Mouse (Mus musculus): ENCODE results near the gene Gm47959. TPM values are rescaled to one million over a fixed set of nuclear protein-coding genes. Genes with fewer than 3 reads are reported as not detected.

Gene Gm47959
- polyA plus RNA-seq, 1 experiment = not detected

GRCm38 (mm10) chr1:82987530-82988198 lies 12.7 kb upstream of the Gm47959 start:
- no peak overlapping the region for H3K27ac ChIP-seq (ENCODE audit: insufficient read depth, low read length)
- no peak overlapping the region for H3K4me3 ChIP-seq (ENCODE audit: insufficient read depth, low read length)
- H3K4me1 ChIP-seq (ENCODE audit: control insufficient read depth, insufficient read depth, low read length) = no peaks in the 10 kb centered on the region
- TF ChIP-seq POLR2A (IDR thresholded peaks at IDR 0.05; ENCODE audit: low read depth, low read length) (no peak), CTCF (IDR thresholded peaks at IDR 0.05; ENCODE audit: borderline replicate concordance, insufficient read depth, low read length) (no peak)

GRCm38 (mm10) chr1:82991062-82991461 lies 9.3 kb upstream of the Gm47959 start:
- Histone ChIP-seq H3K4me3 (ENCODE audit: insufficient read depth, low read length) (no peak overlapping the region), H3K27ac (ENCODE audit: insufficient read depth, low read length) (no peak overlapping the region), H3K4me1 (ENCODE audit: control insufficient read depth, insufficient read depth, low read length) (no peaks in the 10 kb centered on the region)
- TF ChIP-seq CTCF (IDR thresholded peaks at IDR 0.05; ENCODE audit: borderline replicate concordance, insufficient read depth, low read length) (no peak), POLR2A (IDR thresholded peaks at IDR 0.05; ENCODE audit: low read depth, low read length) (no peak)

DNA sequence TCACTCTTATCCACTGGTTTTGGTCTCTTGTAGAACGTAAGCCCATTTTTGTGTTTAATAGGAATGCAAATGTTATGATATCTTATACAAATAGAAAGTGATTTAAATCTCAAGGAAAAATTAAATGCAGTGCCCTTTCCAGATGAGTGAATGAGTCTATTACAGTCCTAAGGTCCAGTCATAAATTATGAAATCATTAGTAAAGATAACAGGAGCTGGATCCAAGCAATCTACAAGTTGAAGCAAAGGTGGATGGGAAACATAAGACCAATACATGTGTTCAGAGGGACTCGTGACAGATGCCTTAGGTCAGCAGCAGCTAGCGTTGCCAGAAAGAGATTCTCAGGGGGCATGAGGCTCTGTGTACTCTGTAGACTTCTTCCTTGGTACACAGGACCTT lies 8.8 kb upstream of the Gm47959 start:
- TF ChIP-seq CTCF (IDR thresholded peaks at IDR 0.05; ENCODE audit: borderline replicate concordance, insufficient read depth, low read length) (no peak), POLR2A (IDR thresholded peaks at IDR 0.05; ENCODE audit: low read depth, low read length) (no peak)
- Histone ChIP-seq H3K4me1 (ENCODE audit: control insufficient read depth, insufficient read depth, low read length) (no peaks in the 10 kb centered on the region), H3K4me3 (ENCODE audit: insufficient read depth, low read length) (no peak overlapping the region), H3K27ac (ENCODE audit: insufficient read depth, low read length) (no peak overlapping the region)

- Histone ChIP-seq H3K4me3 (ENCODE audit: insufficient read depth, low read length) (no peak overlapping the region), H3K27ac (ENCODE audit: insufficient read depth, low read length) (no peak overlapping the region), H3K4me1 (ENCODE audit: control insufficient read depth, insufficient read depth, low read length) (no peaks in the 10 kb centered on the region)
- TF ChIP-seq CTCF (IDR thresholded peaks at IDR 0.05; ENCODE audit: borderline replicate concordance, insufficient read depth, low read length) (no peak), POLR2A (IDR thresholded peaks at IDR 0.05; ENCODE audit: low read depth, low read length) (no peak)
These were observed 8.3 kb upstream of the Gm47959 start for GRCm38 (mm10) chr1:82992093-82992492.

GRCm38 (mm10) chr1:82993947-82994346 lies 6.4 kb upstream of the Gm47959 start:
- TF ChIP-seq CTCF (IDR thresholded peaks at IDR 0.05; ENCODE audit: borderline replicate concordance, insufficient read depth, low read length) = no peak
- TF ChIP-seq POLR2A (IDR thresholded peaks at IDR 0.05; ENCODE audit: low read depth, low read length) = no peak
- Histone ChIP-seq H3K4me3 (ENCODE audit: insufficient read depth, low read length) (no peak overlapping the region), H3K4me1 (ENCODE audit: control insufficient read depth, insufficient read depth, low read length) (no peaks in the 10 kb centered on the region), H3K27ac (ENCODE audit: insufficient read depth, low read length) (no peak overlapping the region)

DNA sequence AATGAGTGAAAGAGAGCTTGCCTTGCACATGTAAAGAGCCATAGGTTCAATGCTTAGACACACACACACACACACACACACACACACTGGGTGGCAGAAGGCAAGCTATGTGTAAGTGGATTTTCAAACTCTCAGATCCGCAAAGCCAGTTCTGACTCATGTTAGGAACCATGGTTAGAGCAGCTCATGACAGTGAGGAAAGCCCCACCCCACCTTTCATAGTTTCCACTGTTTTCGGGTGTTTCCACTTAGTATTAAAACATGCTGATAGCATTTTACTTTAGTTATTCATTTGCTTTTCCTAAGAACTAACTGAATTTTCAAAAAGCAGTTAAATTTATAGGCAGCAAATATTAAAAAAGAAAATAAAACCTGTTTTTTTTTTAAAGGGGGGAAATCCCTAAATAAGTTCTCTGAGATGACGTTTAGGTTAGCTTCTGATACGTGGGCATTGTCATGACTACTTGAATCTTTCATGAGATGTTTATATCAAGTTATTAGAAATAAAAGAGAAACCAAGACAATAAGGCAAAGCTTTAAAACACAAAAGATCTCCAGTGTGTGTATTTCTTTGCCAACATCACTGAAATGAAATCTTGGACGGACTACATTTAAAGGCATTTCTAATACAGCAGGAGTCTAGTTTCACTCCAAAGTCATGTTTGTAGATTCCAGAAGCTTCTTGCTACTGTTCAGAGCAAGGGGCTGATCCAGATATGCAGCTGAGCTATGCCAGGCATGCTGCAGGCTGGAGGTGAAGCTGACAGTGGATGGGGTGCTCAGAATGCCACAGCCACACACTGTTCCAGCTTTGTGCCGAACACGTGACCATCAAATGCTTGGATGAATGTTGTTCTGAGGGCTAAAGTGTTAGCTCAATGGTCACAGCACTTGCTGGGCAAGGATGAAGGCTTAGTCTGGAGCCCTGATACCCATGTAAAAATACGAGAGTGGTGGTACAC lies 6.2 kb downstream of the Gm47959 start:
- H3K27ac ChIP-seq (ENCODE audit: insufficient read depth, low read length) = no peak overlapping the region
- no peaks in the 10 kb centered on the region for H3K4me1 ChIP-seq (ENCODE audit: control insufficient read depth, insufficient read depth, low read length)
- no peak for TF ChIP-seq POLR2A (IDR thresholded peaks at IDR 0.05; ENCODE audit: low read depth, low read length)
- H3K4me3 ChIP-seq (ENCODE audit: insufficient read depth, low read length) = no peak overlapping the region

GRCm38 (mm10) chr1:83007471-83007870 lies 7.1 kb downstream of the Gm47959 start:
- TF ChIP-seq CTCF (IDR thresholded peaks at IDR 0.05; ENCODE audit: borderline replicate concordance, insufficient read depth, low read length) (no peak), POLR2A (IDR thresholded peaks at IDR 0.05; ENCODE audit: low read depth, low read length) (no peak)
- no peaks in the 10 kb centered on the region for H3K4me1 ChIP-seq (ENCODE audit: control insufficient read depth, insufficient read depth, low read length)
- H3K27ac ChIP-seq (ENCODE audit: insufficient read depth, low read length) = no peak overlapping the region
- no peak overlapping the region for H3K4me3 ChIP-seq (ENCODE audit: insufficient read depth, low read length)

- Histone ChIP-seq H3K4me1 (ENCODE audit: control insufficient read depth, insufficient read depth, low read length) (no peaks in the 10 kb centered on the region), H3K4me3 (ENCODE audit: insufficient read depth, low read length) (no peak overlapping the region), H3K27ac (ENCODE audit: insufficient read depth, low read length) (no peak overlapping the region)
- no peak for TF ChIP-seq POLR2A (IDR thresholded peaks at IDR 0.05; ENCODE audit: low read depth, low read length)
- TF ChIP-seq CTCF (IDR thresholded peaks at IDR 0.05; ENCODE audit: borderline replicate concordance, insufficient read depth, low read length) = no peak
These were observed 14.1 kb downstream of the Gm47959 start for GRCm38 (mm10) chr1:83014477-83014876.

GRCm38 (mm10) chr1:83015329-83015879 lies 15.1 kb downstream of the Gm47959 start:
- no peaks in the 10 kb centered on the region for H3K4me1 ChIP-seq (ENCODE audit: control insufficient read depth, insufficient read depth, low read length)
- H3K4me3 ChIP-seq (ENCODE audit: insufficient read depth, low read length) = no peak overlapping the region
- H3K27ac ChIP-seq (ENCODE audit: insufficient read depth, low read length) = no peak overlapping the region
- TF ChIP-seq POLR2A (IDR thresholded peaks at IDR 0.05; ENCODE audit: low read depth, low read length) (no peak), CTCF (IDR thresholded peaks at IDR 0.05; ENCODE audit: borderline replicate concordance, insufficient read depth, low read length) (no peak)

GRCm38 (mm10) chr1:83016556-83016955 lies 16.2 kb downstream of the Gm47959 start:
- H3K4me1 ChIP-seq (ENCODE audit: control insufficient read depth, insufficient read depth, low read length) = 0 out of 2 replicates have a peak, but pooled peaks cover 3% of the 10 kb centered on the region
- no peak overlapping the region for H3K27ac ChIP-seq (ENCODE audit: insufficient read depth, low read length)
- no peak overlapping the region for H3K4me3 ChIP-seq (ENCODE audit: insufficient read depth, low read length)
- no peak for TF ChIP-seq POLR2A (IDR thresholded peaks at IDR 0.05; ENCODE audit: low read depth, low read length)
- TF ChIP-seq CTCF (IDR thresholded peaks at IDR 0.05; ENCODE audit: borderline replicate concordance, insufficient read depth, low read length) = no peak

All from embryonic fibroblast, embryonic 13.5 days (primary cell).